Mouse (Mus musculus) heart, adult 2 months (tissue): ENCODE results near the gene Hltf. TPM values are rescaled to one million over a fixed set of nuclear protein-coding genes. Genes with fewer than 3 reads are reported as not detected.
A peak's percentile ranks its signal among the peaks of the same experiment; 100 is the strongest.

Experiments
- DNase-seq, 2 experiments: peaks; one replicate each; pipeline ENCODE4 v3.0.0; 2021
- H3K27ac ChIP-seq: fragments of 200-600 bp; 2 replicates; pipeline ENCODE4 v1.8.1; 2022
- H3K27me3 ChIP-seq: fragments of 200-500 bp; 2 replicates; pipeline ENCODE4 v1.6.1; 2012; ENCODE audit warnings: mild to moderate bottlenecking, low read length, inconsistent platforms, mixed read lengths; ENCODE audit not compliant: control insufficient read depth, insufficient read depth
- H3K36me3 ChIP-seq: fragments of 200-500 bp; 2 replicates; pipeline ENCODE4 v1.6.1; 2012; ENCODE audit warnings: low read length, inconsistent platforms; ENCODE audit not compliant: control insufficient read depth, insufficient read depth
- H3K4me1 ChIP-seq: fragments of 200-500 bp; 2 replicates; pipeline ENCODE4 v1.6.1; 2011; ENCODE audit warnings: low read length; ENCODE audit not compliant: control insufficient read depth, insufficient read depth
- H3K4me3 ChIP-seq: fragments of 200-600 bp; 2 replicates; pipeline ENCODE4 v1.8.1; 2022
- H3K79me2 ChIP-seq: fragments of 200-500 bp; replicated peaks from 2 replicates; pipeline ENCODE4 v1.6.1; 2012; ENCODE audit warnings: mild to moderate bottlenecking, inconsistent platforms, low read length, moderate library complexity, mixed read lengths; ENCODE audit not compliant: control insufficient read depth, insufficient read depth
- H3K9ac ChIP-seq: fragments of 200-500 bp; 2 replicates; pipeline ENCODE4 v1.6.1; 2012; ENCODE audit warnings: low read depth, mild to moderate bottlenecking, control low read depth, inconsistent platforms, low read length, mixed read lengths
- CTCF ChIP-seq: fragments of 200-600 bp; IDR thresholded peaks from 2 replicates; pipeline ENCODE4 v1.8.1; 2022; ENCODE audit warnings: antibody characterized with exemption, mild to moderate bottlenecking, moderate library complexity
- EP300 ChIP-seq: fragments of 200-500 bp; IDR thresholded peaks from 2 replicates; pipeline ENCODE4 v1.6.1; 2011; ENCODE audit warnings: low read depth, low read length, control low read depth; ENCODE audit not compliant: insufficient read depth
- POLR2A ChIP-seq: fragments of 200-500 bp; IDR thresholded peaks from 2 replicates; pipeline ENCODE4 v1.6.1; 2011; ENCODE audit warnings: mild to moderate bottlenecking, low read depth, low read length, control low read depth; ENCODE audit not compliant: insufficient read depth
- WGBS: fragments of 180-500 bp; shearing (Covaris S2); methylation state at CpG from one replicate; pipeline ENCODE4 v1.1.7; 2018; 5-methylcytosine and 5-hydroxymethylcytosine counted together
- intact Hi-C: fragments of 180-260 bp; cut with DNase I; formaldehyde crosslinking; loops from one replicate; pipeline ENCODE4 v1.15.1; 2025
- polyA plus RNA-seq: library from polyadenylated mRNA; depleted of rRNA; stranded (reverse); fragments of >200 nt; gene quantifications from 2 replicates; pipeline ENCODE4 v1.2.3, GENCODE M21; 2012
- total RNA-seq, 2 experiments: library from RNA; stranded (reverse); gene quantifications; 2 replicates each; pipeline ENCODE4 v1.2.3; 2021

Hltf gene
- total and polyA plus RNA-seq, 3 experiments = 3.1 to 14.2 (median 11.9) TPM

GRCm38 (mm10) chr3:20129491-20129890, 71.9 kb downstream of the Hltf start:
- H3K27ac ChIP-seq = no peak overlapping the region
- no peaks in the 10 kb centered on the region for H3K79me2 ChIP-seq
- H3K27me3 ChIP-seq = no peaks in the 10 kb centered on the region
- 77% methylated on average over 5 of the region's 5 CpGs for WGBS
- peaks cover 14% of the 10 kb centered on the region for H3K4me1 ChIP-seq
- H3K4me3 ChIP-seq = no peak overlapping the region
- H3K36me3 ChIP-seq = peaks cover 11% of the 10 kb centered on the region
- DNase-seq = no peak
- TF ChIP-seq EP300 (no peak), POLR2A (no peak), CTCF (no peak)
- no peak overlapping the region for H3K9ac ChIP-seq
- intact Hi-C loops = no loop called here

GRCm38 (mm10) chr3:20130456-20131349, 73.1 kb downstream of the Hltf start:
- 58% methylated on average over 8 of the region's 8 CpGs for WGBS

GRCm38 (mm10) chr3:20131350-20131720, 73.7 kb downstream of the Hltf start:
- 73% methylated on average over 2 of the region's 2 CpGs for WGBS
- H3K4me1 ChIP-seq = peaks cover 14% of the 10 kb centered on the region
- H3K36me3 ChIP-seq = peaks cover 18% of the 10 kb centered on the region
- no peaks in the 10 kb centered on the region for H3K27me3 ChIP-seq
- no peak for DNase-seq
- intact Hi-C loops = no loop called here
- H3K9ac ChIP-seq = no peak overlapping the region
- H3K27ac ChIP-seq = no peak overlapping the region
- H3K79me2 ChIP-seq = no peaks in the 10 kb centered on the region; the same call in 1 of the 2 replicates
- TF ChIP-seq CTCF (no peak), POLR2A (no peak), EP300 (no peak)
- no peak overlapping the region for H3K4me3 ChIP-seq

More at GRCm38 (mm10) chr3:20130456-20131349, 73.1 kb downstream of the Hltf start:
- Histone ChIP-seq H3K4me3 (no peak overlapping the region), H3K27ac (peak overlapping the region; percentile 51), H3K79me2 (no peaks in the 10 kb centered on the region), H3K27me3 (no peaks in the 10 kb centered on the region), H3K36me3 (peaks cover 12% of the 10 kb centered on the region), H3K4me1 (peaks cover 14% of the 10 kb centered on the region), H3K9ac (no peak overlapping the region)
- DNase-seq = peak in 1 of 2 experiments; percentile 60
- TF ChIP-seq EP300 = peak; percentile 66; the same call in 1 of the 2 replicates
- 0 out of 2 replicates have a peak, but pooled peaks have one; percentile 3 for TF ChIP-seq CTCF
- TF ChIP-seq POLR2A = no peak
- intact Hi-C loops = no loop called here

- Histone ChIP-seq H3K9ac (no peak overlapping the region), H3K36me3 (peaks cover 23% of the 10 kb centered on the region), H3K4me3 (no peak overlapping the region), H3K27me3 (no peaks in the 10 kb centered on the region), H3K4me1 (peaks cover 14% of the 10 kb centered on the region), H3K79me2 (no peaks in the 10 kb centered on the region; the same call in 1 of the 2 replicates), H3K27ac (peak overlapping the region; percentile 40)
- TF ChIP-seq POLR2A (no peak), EP300 (no peak), CTCF (no peak)
- 28% methylated on average over 1 of the region's 1 CpGs for WGBS
- intact Hi-C loops = no loop called here
- no peak for DNase-seq
Observed at GRCm38 (mm10) chr3:20132731-20133130, 75.1 kb downstream of the Hltf start.

GRCm38 (mm10) chr3:20133745-20134144, 76.1 kb downstream of the Hltf start:
- no peak overlapping the region for H3K9ac ChIP-seq
- intact Hi-C loops = no loop called here
- no peak overlapping the region for H3K27ac ChIP-seq
- H3K36me3 ChIP-seq = peaks cover 23% of the 10 kb centered on the region
- H3K4me1 ChIP-seq = peaks cover 14% of the 10 kb centered on the region
- no peak for DNase-seq
- no peak for TF ChIP-seq POLR2A
- WGBS = 20% methylated on average over 1 of the region's 1 CpGs
- H3K27me3 ChIP-seq = no peaks in the 10 kb centered on the region
- no peaks in the 10 kb centered on the region; the same call in 1 of the 2 replicates for H3K79me2 ChIP-seq
- H3K4me3 ChIP-seq = no peak overlapping the region

GRCm38 (mm10) chr3:20134545-20134944, 76.9 kb downstream of the Hltf start:
- Histone ChIP-seq H3K4me3 (no peak overlapping the region), H3K36me3 (peaks cover 23% of the 10 kb centered on the region), H3K27me3 (no peaks in the 10 kb centered on the region), H3K4me1 (peaks cover 13% of the 10 kb centered on the region), H3K9ac (no peak overlapping the region), H3K27ac (no peak overlapping the region), H3K79me2 (no peaks in the 10 kb centered on the region; the same call in 1 of the 2 replicates)
- TF ChIP-seq POLR2A = no peak
- no peak for TF ChIP-seq EP300
- no peak for TF ChIP-seq CTCF
- no peak for DNase-seq
- intact Hi-C loops = no loop called here
- WGBS = 79% methylated on average over 3 of the region's 3 CpGs
